Mouse (Mus musculus): ENCODE data around the gene Agtpbp1.

The Agtpbp1 gene

GRCm38 (mm10) chr13:59580954-59581353 is 4.1 kb downstream of the Agtpbp1 start:
- DNase-seq (ENCODE audit: low spot score in 2 of 2): no peak

GRCm38 (mm10) chr13:59572549-59572948 is 12.5 kb downstream of the Agtpbp1 start:
- DNase-seq (ENCODE audit: low spot score in 2 of 2): no peak

GRCm38 (mm10) chr13:59571107-59571506 is 13.9 kb downstream of the Agtpbp1 start:
- DNase-seq (ENCODE audit: low spot score in 2 of 2): no peak

GRCm38 (mm10) chr13:59565945-59566520 is 19.0 kb downstream of the Agtpbp1 start:
- DNase-seq (ENCODE audit: low spot score in 2 of 2): no peak

GRCm38 (mm10) chr13:59564923-59565322 is 20.1 kb downstream of the Agtpbp1 start:
- no peak for DNase-seq (ENCODE audit: low spot score in 2 of 2)

- DNase-seq (ENCODE audit: low spot score in 2 of 2): no peak
These were observed 20.5 kb downstream of the Agtpbp1 start for GRCm38 (mm10) chr13:59564505-59564904.

- DNase-seq (ENCODE audit: low spot score in 2 of 2): no peak
These were observed 22.6 kb downstream of the Agtpbp1 start for GRCm38 (mm10) chr13:59562471-59562870.

GRCm38 (mm10) chr13:59558776-59559175 is 26.3 kb downstream of the Agtpbp1 start:
- DNase-seq (ENCODE audit: low spot score in 2 of 2): no peak

GRCm38 (mm10) chr13:59557185-59557985 is 27.6 kb downstream of the Agtpbp1 start:
- peak; percentile 67 to 77 for DNase-seq (ENCODE audit: low spot score in 2 of 2)

- peak in 1 of 2 experiments; percentile 28 for DNase-seq (ENCODE audit: low spot score in 2 of 2)
These were observed 28.4 kb downstream of the Agtpbp1 start for GRCm38 (mm10) chr13:59556670-59557069.

GRCm38 (mm10) chr13:59555613-59556192 is 29.3 kb downstream of the Agtpbp1 start:
- DNase-seq (ENCODE audit: low spot score in 2 of 2): no peak

GRCm38 (mm10) chr13:59554772-59555505 is 30.1 kb downstream of the Agtpbp1 start:
- no peak for DNase-seq (ENCODE audit: low spot score in 2 of 2)

GRCm38 (mm10) chr13:59552751-59553150 is 32.3 kb downstream of the Agtpbp1 start:
- DNase-seq (ENCODE audit: low spot score in 2 of 2): no peak

- no peak for DNase-seq (ENCODE audit: low spot score in 2 of 2)
These were observed 32.7 kb downstream of the Agtpbp1 start for GRCm38 (mm10) chr13:59552286-59552685.

- no peak for DNase-seq (ENCODE audit: low spot score in 2 of 2)
These were observed 35.7 kb downstream of the Agtpbp1 start for GRCm38 (mm10) chr13:59549318-59549798.

GRCm38 (mm10) chr13:59547716-59548115 is 37.3 kb downstream of the Agtpbp1 start:
- no peak for DNase-seq (ENCODE audit: low spot score in 2 of 2)

GRCm38 (mm10) chr13:59547091-59547490 is 37.9 kb downstream of the Agtpbp1 start:
- no peak for DNase-seq (ENCODE audit: low spot score in 2 of 2)

GRCm38 (mm10) chr13:59542411-59542810 is 42.6 kb downstream of the Agtpbp1 start:
- DNase-seq (ENCODE audit: low spot score in 2 of 2): no peak

GRCm38 (mm10) chr13:59540030-59540429 is 45.0 kb downstream of the Agtpbp1 start:
- no peak for DNase-seq (ENCODE audit: low spot score in 2 of 2)

GRCm38 (mm10) chr13:59538661-59539060 is 46.4 kb downstream of the Agtpbp1 start:
- DNase-seq (ENCODE audit: low spot score in 2 of 2): no peak

GRCm38 (mm10) chr13:59536631-59537030 is 48.4 kb downstream of the Agtpbp1 start:
- DNase-seq (ENCODE audit: low spot score in 2 of 2): no peak

GRCm38 (mm10) chr13:59535746-59536145 is 49.3 kb downstream of the Agtpbp1 start:
- DNase-seq (ENCODE audit: low spot score in 2 of 2): no peak

Measured in frontal cortex, postnatal 14 days (tissue).